Mouse (Mus musculus): ENCODE results near the gene Duox2.

Gene Duox2

GRCm38 (mm10) chr2:122301921-122302573, 3.8 kb upstream of the Duox2 start:
- no peak for DNase-seq

GRCm38 (mm10) chr2:122301081-122301920, 3.1 kb upstream of the Duox2 start:
- DNase-seq: peak in 1 of 2 experiments; percentile 37

GRCm38 (mm10) chr2:122300656-122301020, 2.4 kb upstream of the Duox2 start:
- DNase-seq: no peak

- no peak for DNase-seq
These were observed 1.8 kb upstream of the Duox2 start for GRCm38 (mm10) chr2:122299911-122300655.

GRCm38 (mm10) chr2:122298596-122299490, 594 bp upstream of the Duox2 start, which contains the start of gene Duoxa2:
Duoxa2 (plus strand) TSS chr2:122298900.
- no peak for DNase-seq

- no peak for DNase-seq
These were observed 766 bp downstream of the Duox2 start for GRCm38 (mm10) chr2:122297271-122298095.

- no peak for DNase-seq
These were observed 3.3 kb downstream of the Duox2 start for GRCm38 (mm10) chr2:122294916-122295315.

GRCm38 (mm10) chr2:122286137-122286536, 12.1 kb downstream of the Duox2 start:
- DNase-seq: no peak

- DNase-seq: no peak
These were observed 14.2 kb downstream of the Duox2 start for GRCm38 (mm10) chr2:122284091-122284490.

GRCm38 (mm10) chr2:122278769-122279168, 19.5 kb downstream of the Duox2 start:
- DNase-seq: no peak

- no peak for DNase-seq
These were observed 31.6 kb downstream of the Duox2 start for GRCm38 (mm10) chr2:122266407-122267193.

- DNase-seq: no peak
These were observed 33.6 kb downstream of the Duox2 start for GRCm38 (mm10) chr2:122264690-122265089.

GRCm38 (mm10) chr2:122260729-122261128, 37.5 kb downstream of the Duox2 start:
- no peak for DNase-seq

- DNase-seq: no peak
These were observed 42.3 kb downstream of the Duox2 start for GRCm38 (mm10) chr2:122255997-122256396.

GRCm38 (mm10) chr2:122247786-122248185, 50.5 kb downstream of the Duox2 start:
- DNase-seq: no peak

- peak; percentile 40 to 80 for DNase-seq
These were observed 54.5 kb downstream of the Duox2 start for GRCm38 (mm10) chr2:122243671-122244131.

GRCm38 (mm10) chr2:122241935-122242334, 56.3 kb downstream of the Duox2 start:
- DNase-seq: no peak

- DNase-seq: no peak
These were observed 57.0 kb downstream of the Duox2 start for GRCm38 (mm10) chr2:122241226-122241625.

GRCm38 (mm10) chr2:122240735-122241134, 57.5 kb downstream of the Duox2 start:
- no peak for DNase-seq

- DNase-seq: no peak
These were observed 60.3 kb downstream of the Duox2 start for GRCm38 (mm10) chr2:122237891-122238470.

Data from lung, postnatal 4 days (tissue).